Mouse (Mus musculus) spleen, adult 2 months (tissue): Measurements from ENCODE around the gene Grpel1.

Experiments
- CTCF ChIP-seq: fragments of 200-500 bp; IDR thresholded peaks from 2 replicates; pipeline ENCODE4 v1.5.1; 2011; ENCODE audit warnings: mild to moderate bottlenecking, inconsistent platforms; ENCODE audit not compliant: insufficient read depth, insufficient read length, insufficient replicate concordance; ENCODE audit errors: extremely low read depth
- POLR2A ChIP-seq: fragments of 200-500 bp; IDR thresholded peaks from 2 replicates; pipeline ENCODE4 v1.6.1; 2011; ENCODE audit warnings: low read depth, low read length, inconsistent platforms

DNA sequence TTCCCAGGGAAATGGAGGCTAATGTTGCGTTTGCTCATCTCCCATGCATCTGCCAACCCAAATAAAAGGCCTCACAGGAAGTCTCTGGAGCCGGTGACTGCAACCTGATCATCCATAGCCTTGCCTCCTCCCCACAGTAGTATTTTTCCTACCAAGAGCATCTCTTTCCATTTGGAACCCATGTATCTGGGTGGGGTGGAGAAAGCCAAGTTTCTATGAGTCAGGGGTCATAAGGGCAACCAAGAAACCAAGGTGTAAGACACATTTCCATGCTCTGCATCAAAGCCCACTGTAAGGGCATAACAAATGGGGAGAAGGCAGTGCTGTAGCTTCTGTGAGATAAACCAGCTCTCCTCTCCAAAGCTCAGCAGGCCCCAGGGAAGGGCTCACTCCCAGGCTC is 3.6 kb upstream of the Grpel1 start:
- TF ChIP-seq CTCF (no peak), POLR2A (no peak)
